Mouse (Mus musculus): ENCODE results near the gene Wdfy2.
"Not testable (repeated sequence)": the region's sequence is repeated elsewhere in the genome, so short reads cannot be mapped to it uniquely, and the experiment has no call there.

The Wdfy2 gene

GRCm38 (mm10) chr14:62878634-62879430 lies 41.4 kb downstream of the Wdfy2 start:
- DNase-seq (ENCODE audit: low spot score in 2 of 2) = no peak

DNA sequence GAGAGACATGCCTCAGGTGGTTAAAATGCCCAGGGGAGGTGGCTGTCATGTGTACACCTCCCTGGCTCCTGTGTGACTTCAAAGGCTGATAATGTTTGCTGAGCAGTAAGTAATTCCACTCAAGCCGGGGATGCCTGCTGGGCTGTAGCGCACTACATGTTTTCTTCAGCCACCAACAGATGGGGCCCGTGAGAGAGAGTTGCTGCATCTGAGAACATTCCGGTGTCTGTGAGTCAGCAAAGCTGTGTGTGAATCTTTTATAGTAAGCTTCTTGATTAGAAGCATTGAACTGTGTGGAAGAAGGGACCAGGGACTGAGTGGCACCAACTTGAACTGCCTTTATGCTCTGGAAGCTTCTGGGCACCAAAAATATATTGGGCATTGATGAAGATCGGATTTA lies 42.0 kb downstream of the Wdfy2 start:
- peak; percentile 83 to 84 for DNase-seq (ENCODE audit: low spot score in 2 of 2)

DNA sequence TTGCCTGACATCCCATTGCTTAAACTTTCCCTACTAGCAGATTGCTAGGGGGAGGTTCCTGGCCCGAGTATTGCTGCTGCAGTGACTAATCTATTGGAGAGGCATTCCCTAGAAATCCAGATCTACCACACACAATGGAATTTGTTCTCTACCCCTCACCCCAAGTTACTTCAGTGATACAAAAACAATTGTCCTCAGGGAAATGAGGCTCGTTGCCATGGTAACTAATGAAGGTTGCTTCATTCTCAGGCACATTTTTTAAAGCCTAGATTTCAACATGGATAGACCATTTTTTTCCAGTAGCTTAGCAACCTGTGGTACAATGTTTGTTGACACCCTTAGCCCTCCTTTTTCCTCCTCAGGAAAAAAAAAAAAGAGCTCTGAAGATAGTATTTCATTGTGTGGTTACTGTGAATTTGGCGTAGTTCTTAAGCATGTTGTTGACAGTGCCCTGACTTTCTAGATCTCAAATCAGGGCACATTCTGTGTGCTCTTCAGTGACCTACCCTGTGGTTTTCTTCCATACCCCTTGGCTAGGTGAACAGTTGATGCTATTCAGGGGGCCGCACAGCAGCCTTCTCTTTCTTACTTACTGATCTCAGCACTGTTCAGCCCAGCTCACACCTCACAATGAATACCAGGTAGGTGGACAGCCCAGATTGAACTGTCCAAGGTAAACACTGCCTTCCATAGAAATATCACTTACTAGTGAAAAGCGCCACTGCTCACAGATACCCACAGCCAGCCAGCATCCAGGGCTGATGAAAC lies 42.8 kb downstream of the Wdfy2 start:
- DNase-seq (ENCODE audit: low spot score in 2 of 2) = peak; percentile 61 to 64

DNA sequence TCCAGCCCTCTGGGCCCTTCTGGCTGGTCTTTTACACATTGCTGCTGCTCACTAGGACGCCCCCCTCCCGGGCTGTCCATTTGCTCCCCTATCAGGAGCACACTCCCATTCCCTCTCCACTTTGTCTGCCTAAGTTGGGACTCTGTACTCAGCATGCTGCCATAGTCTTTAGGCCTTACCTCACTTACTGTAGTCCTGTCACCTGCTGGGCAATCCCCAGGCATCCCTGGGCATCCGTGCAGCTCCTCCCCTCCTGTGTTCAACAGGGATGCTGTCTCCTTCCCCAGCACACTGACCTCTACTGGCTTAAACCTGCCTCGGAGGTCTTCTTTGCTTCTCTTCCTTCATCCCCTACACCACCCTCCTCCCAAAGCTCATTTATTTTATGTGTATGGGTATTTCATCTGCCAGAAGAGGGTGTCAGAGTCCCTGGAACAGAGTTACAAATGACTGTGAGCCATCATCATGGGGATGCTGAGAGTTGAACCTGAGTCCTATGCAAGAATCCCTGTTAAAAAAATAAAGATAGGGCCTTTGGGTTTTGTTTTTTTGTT lies 44.7 kb downstream of the Wdfy2 start:
- DNase-seq (ENCODE audit: low spot score in 2 of 2) = no peak

DNA sequence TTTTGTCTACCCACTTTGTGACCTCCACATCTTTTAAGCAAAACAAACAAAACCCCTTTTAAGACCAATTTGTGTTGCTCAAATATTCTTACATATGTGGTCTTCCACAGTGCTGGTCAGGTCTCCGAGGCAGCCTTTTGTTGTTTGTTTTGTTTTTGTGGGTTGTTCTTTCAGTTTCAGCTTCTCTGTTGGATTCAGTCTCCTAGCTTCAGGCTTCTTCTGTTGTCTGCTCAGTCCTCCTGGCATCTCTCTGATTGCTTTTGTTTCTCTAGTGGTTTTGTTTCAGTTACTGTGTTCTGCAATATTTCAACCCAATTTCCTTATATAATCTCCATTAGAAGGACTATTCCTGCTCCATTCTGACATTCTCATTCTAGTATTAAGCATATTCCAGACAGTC lies 46.1 kb downstream of the Wdfy2 start:
- no peak for DNase-seq (ENCODE audit: low spot score in 2 of 2)

GRCm38 (mm10) chr14:62884171-62884570 lies 46.7 kb downstream of the Wdfy2 start:
- DNase-seq (ENCODE audit: low spot score in 2 of 2) = no peak

GRCm38 (mm10) chr14:62884639-62885038 lies 47.2 kb downstream of the Wdfy2 start:
- DNase-seq (ENCODE audit: low spot score in 2 of 2) = no peak

DNA sequence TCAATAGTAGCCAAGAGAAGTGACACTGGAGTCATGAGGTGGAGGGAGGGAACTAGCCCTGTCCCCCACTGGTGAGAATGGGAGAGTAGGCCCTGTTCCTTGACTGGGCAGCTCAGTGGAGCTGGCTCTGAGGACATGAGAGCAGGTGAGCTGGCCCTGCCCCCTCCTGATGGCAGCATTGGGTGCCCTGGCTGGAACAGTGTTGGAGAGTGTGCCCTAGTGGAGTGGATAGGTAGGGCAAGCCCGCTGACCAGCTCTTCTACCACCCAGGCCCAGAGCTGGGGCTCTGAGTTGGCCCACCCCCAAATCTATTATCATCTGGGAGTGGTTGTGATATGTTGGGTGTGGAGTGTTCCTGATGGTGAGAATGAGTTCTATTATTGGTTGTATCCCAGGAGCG lies 47.7 kb downstream of the Wdfy2 start:
- DNase-seq (ENCODE audit: low spot score in 2 of 2) = no peak

GRCm38 (mm10) chr14:62891401-62891800 lies 53.9 kb downstream of the Wdfy2 start:
- DNase-seq (ENCODE audit: low spot score in 2 of 2) = no peak

DNA sequence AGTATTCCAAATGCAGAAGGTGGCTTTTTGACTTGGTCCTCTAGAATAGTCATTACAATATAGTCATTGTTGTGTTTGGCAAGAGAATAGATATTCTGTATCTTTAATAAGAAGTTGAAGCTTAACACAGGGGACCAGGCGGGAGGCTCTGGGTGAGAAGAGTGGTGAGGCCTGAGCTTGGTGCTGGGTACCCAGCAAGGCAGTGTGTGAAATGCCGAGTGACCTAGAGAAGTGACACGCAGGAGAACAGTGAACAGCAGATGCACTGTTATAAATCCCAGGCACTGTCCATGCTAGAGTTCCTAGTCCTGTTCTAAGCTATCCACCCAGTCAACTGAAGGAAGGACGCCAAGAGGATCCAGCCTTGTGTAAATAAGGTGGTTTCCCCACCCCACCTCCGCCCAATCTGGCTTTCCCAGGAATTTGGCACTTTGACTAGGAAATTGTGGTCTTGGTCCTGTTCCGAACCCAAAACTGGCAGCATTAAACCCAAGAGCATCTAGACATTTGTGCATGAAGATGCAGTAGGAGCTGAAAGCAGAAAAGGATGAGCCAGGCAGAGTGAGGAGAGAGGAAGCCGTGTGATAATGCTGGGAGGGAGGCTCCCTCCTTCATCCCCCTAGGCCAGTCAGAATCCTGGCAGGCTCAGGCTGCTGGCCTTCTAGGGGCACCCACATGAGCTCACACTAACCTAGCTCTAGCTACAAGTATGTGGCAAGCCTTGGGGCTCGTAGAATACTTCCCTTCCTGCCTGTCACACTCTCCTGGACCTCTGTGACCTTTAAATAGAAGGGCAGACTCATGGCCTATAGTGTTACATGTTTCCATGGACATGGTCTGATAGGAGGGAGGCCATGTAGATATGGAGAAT lies 55.5 kb downstream of the Wdfy2 start:
- DNase-seq (ENCODE audit: low spot score in 2 of 2) = peak; percentile 75 to 81

- not testable (repeated sequence) for DNase-seq (ENCODE audit: low spot score in 2 of 2)
These were observed 56.2 kb downstream of the Wdfy2 start for GRCm38 (mm10) chr14:62893642-62894180.

- no peak for DNase-seq (ENCODE audit: low spot score in 2 of 2)
These were observed 57.7 kb downstream of the Wdfy2 start for GRCm38 (mm10) chr14:62894924-62895840.

GRCm38 (mm10) chr14:62898061-62898460 lies 60.6 kb downstream of the Wdfy2 start:
- no peak for DNase-seq (ENCODE audit: low spot score in 2 of 2)

GRCm38 (mm10) chr14:62907888-62908287 lies 70.4 kb downstream of the Wdfy2 start:
- DNase-seq (ENCODE audit: low spot score in 2 of 2) = no peak

- DNase-seq (ENCODE audit: low spot score in 2 of 2) = no peak
These were observed 71.1 kb downstream of the Wdfy2 start for GRCm38 (mm10) chr14:62908550-62908949.

DNA sequence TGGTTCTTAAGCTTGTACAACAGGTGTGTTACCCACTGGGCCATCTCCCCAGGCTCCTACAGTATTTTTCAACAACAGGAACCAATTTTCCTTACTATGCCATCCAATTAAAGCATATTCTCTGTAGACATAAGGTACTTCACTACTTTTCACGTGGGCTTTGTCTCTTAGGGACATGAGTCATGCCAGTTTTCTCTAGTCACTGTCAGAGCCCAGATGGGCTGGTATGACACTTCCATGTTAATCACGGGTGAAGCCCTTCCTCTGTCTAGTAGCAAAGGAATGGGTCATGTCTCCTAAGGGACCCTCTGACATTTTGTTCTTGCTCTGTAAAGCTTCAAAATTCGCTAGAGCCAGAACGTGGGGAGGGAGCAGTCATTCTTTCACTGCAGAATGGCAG lies 73.4 kb downstream of the Wdfy2 start:
- peak; percentile 33 to 44 for DNase-seq (ENCODE audit: low spot score in 2 of 2)

DNA sequence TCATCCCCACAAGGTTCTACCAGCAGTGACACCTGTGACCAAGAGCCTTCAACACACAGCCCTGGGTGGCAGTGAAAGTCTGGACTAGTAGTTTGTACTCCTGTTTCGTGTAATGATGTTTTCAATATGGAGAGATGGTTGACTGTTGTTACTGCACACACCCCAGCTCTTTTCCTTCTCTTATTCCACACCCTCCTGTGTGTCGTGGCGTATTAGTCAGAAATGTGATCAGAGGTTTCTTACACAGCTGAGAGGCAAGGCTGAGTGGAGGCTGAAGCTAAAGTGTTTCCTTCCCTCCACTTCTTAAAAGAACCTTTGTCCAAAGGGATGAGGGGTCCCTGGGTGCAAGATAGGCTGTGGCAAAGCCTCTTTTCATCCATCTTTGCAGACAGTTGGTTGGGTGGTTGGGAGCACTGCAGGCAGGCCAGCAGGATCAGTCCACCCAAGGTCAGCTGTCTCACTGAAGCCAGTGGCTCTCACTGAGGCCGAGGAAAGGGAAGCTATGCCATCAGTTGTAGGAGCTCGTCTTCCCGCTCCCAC lies 77.7 kb downstream of the Wdfy2 start:
- no peak for DNase-seq (ENCODE audit: low spot score in 2 of 2)

DNA sequence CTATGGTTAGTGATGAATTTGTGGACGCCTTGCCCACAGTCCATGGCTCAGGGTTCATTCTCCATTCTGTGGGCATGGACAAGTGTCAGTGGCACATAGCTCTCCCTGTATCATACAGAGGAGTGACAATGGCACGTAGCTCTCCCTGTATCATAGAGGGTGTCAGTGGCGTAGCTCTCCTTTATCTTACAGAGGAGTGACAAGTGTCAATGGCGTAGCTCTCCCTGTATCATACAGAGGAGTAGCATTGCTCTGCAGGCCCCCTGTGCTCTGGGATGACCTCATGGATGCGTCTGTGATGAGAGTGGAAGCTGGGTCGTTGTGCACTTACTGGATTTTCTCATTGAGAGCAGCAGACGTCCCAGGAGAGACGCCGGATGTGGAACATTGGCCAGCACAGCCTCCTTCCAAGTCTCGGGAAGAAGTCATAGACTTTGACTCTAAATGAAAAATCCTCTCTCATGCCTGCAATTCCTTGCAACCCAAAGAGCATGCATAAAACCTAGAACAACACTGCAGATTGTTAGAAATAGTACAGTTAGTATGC lies 79.1 kb downstream of the Wdfy2 start:
- DNase-seq (ENCODE audit: low spot score in 2 of 2) = no peak

DNA sequence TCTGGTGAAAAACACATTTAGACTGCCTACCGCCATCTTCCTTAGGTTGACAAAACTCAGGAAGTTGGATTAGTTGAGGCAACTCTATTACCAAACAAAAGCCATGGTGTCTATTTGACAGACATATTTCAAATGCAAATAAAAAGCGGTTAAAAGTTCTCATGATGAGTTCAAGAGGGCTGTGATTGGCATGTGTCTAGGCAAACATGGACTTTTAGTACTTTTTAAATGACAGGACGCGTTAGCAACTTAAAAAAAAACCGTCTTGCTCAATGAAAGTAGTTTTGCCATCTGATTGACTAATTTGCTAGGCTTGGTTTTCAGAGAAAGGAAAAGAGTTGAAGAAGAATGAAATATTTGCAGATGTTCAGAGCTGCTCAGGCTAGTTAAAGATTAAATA lies 83.9 kb downstream of the Wdfy2 start:
- DNase-seq (ENCODE audit: low spot score in 2 of 2) = no peak

DNA sequence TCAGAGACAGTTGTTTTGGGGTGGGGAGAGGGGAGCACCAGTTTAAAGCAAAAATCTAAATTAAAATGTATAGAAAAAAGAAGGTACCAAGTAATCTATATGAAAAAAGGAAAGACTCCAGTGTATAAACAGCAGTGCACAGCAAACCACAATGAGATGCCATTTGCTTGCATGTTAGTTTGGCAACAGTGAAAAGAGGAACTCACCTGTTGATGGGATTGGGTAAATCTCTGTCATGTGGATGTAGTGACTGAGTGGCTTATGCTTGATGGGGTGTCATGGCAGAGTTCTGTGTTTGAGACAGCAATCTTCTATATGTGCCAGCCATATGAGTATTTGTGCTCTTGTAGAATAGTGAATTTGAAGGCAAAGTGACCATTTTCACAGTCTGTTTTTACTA lies 85.2 kb downstream of the Wdfy2 start:
- no peak for DNase-seq (ENCODE audit: low spot score in 2 of 2)
